Mouse (Mus musculus) gastrocnemius, postnatal 4 days (tissue): ENCODE results near the gene Btbd9. TPM values are rescaled to one million over a fixed set of nuclear protein-coding genes. Genes with fewer than 3 reads are reported as not detected.
"Not testable (repeated sequence)": the region's sequence is repeated elsewhere in the genome, so short reads cannot be mapped to it uniquely, and the experiment has no call there.

ENCODE experiments used
- DNase-seq, 2 experiments: peaks; one replicate each; pipeline ENCODE4 v3.0.0; 2021 to 2022; ENCODE audit warnings: low spot score in 2 of 2, mixed read lengths in 2 of 2
- total RNA-seq, 2 experiments: library from RNA; stranded (reverse); gene quantifications; 2 replicates each; pipeline ENCODE4 v1.2.3; 2021

The Btbd9 gene
- total RNA-seq, 2 experiments from 2014 or later = 24.1 to 32.6 TPM

- no peak for DNase-seq
Observed at GRCm38 (mm10) chr17:30562770-30563169, 13.5 kb downstream of the Btbd9 start.

GRCm38 (mm10) chr17:30559536-30559935 is 16.8 kb downstream of the Btbd9 start:
- peak in 1 of 2 experiments; percentile 61 for DNase-seq

GRCm38 (mm10) chr17:30558623-30559022 is 17.7 kb downstream of the Btbd9 start:
- DNase-seq = no peak

- DNase-seq = no peak
Observed at GRCm38 (mm10) chr17:30556512-30556911, 19.8 kb downstream of the Btbd9 start.

GRCm38 (mm10) chr17:30553027-30553937 is 23.0 kb downstream of the Btbd9 start:
- DNase-seq = no peak

GRCm38 (mm10) chr17:30550774-30551107 is 25.5 kb downstream of the Btbd9 start:
- no peak for DNase-seq

GRCm38 (mm10) chr17:30549899-30550773 is 26.2 kb downstream of the Btbd9 start:
- no peak for DNase-seq

- DNase-seq = peak in 1 of 2 experiments; percentile 65
Observed at GRCm38 (mm10) chr17:30539098-30539497, 37.2 kb downstream of the Btbd9 start.

GRCm38 (mm10) chr17:30536651-30537050 is 39.6 kb downstream of the Btbd9 start:
- no peak for DNase-seq

- DNase-seq = no peak
Observed at GRCm38 (mm10) chr17:30533098-30533497, 43.2 kb downstream of the Btbd9 start.

- DNase-seq = no peak
Observed at GRCm38 (mm10) chr17:30530542-30530940, 45.7 kb downstream of the Btbd9 start.

- DNase-seq = no peak
Observed at GRCm38 (mm10) chr17:30529632-30530541, 46.4 kb downstream of the Btbd9 start.

GRCm38 (mm10) chr17:30525405-30526295 is 50.6 kb downstream of the Btbd9 start:
- no peak for DNase-seq

GRCm38 (mm10) chr17:30524451-30524850 is 51.8 kb downstream of the Btbd9 start:
- DNase-seq = no peak

GRCm38 (mm10) chr17:30523783-30524182 is 52.5 kb downstream of the Btbd9 start:
- no peak for DNase-seq

GRCm38 (mm10) chr17:30522406-30523078 is 53.7 kb downstream of the Btbd9 start:
- DNase-seq = no peak

- not testable (repeated sequence) for DNase-seq
Observed at GRCm38 (mm10) chr17:30519172-30519512, 57.1 kb downstream of the Btbd9 start.

- DNase-seq = no peak
Observed at GRCm38 (mm10) chr17:30518431-30519171, 57.7 kb downstream of the Btbd9 start.
